Mouse (Mus musculus) erythroblast, adult 5-6 weeks (primary cell): ENCODE results near the gene Fastkd3. TPM values are rescaled to one million over a fixed set of nuclear protein-coding genes. Genes with fewer than 3 reads are reported as not detected.
"Not testable (repeated sequence)": the region's sequence is repeated elsewhere in the genome, so short reads cannot be mapped to it uniquely, and the experiment has no call there.

Source experiments
- ATAC-seq: replicated peaks from 2 replicates; pipeline ENCODE4 v1.8.0; 2016; ENCODE audit warnings: moderate number of reproducible peaks, mild to moderate bottlenecking, moderate TSS enrichment, inconsistent platforms; ENCODE audit not compliant: poor library complexity, low FRiP score, severe bottlenecking
- total RNA-seq, 2 experiments: library from RNA; stranded (forward) in 1 of 2; stranded (reverse) in 1 of 2; fragments of 150-400 nt in 1 of 2; fragments of 200-764, 138-1000 nt in 1 of 2; gene quantifications; 2 replicates each; pipeline versions ENCODE4 v1.2.3 to v1.2.4; 2015 to 2017; ENCODE audit warnings: low replicate concordance in 2 of 2

Gene Fastkd3
- total RNA-seq (2015; ENCODE audit: low replicate concordance): 1.2 and 1.9 TPM in 2 replicates
- total RNA-seq (2017; ENCODE audit: low replicate concordance): 1.7 and 6.4 TPM in 2 replicates

DNA sequence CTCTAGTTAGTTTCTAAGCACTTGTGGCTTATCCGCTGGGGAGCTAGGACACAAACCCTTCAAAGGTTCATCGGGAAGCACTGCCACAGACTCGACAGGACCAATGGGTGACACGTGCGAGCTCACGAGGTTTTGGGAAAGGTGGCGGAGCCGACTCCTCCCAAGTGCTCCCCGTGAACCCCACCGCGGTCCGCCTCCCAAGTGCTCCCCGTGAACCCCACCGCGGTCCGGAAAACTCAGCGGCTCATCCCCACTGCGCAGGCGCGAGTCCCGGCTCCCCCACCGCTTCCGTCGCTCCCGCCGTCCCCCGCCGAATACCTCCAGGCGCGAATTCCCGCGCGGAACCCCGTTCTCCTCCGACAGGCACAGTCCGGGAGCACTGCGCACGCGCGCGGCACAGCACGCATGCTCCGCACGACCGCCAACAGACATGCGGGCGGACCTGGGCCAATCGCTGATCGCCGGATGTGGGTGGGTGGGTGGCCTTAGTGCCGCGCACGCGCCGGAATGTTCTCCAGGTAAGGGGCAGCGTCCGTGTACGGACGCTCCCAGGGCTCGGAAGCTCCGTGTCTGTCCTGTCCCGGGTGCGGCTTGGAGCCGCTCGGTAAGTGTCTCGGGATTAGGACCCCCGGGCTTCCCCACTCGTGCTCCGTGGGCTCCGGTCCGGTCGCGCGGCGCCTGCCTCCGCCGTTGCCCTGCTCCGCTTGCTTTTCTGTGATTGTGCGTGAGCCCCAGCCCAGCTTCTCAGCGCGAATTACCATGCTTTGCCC lies at the start of gene Fastkd3, which contains the start of gene Mtrr:
Fastkd3 (plus strand) TSS at position 488 of the 770 bp plus-strand sequence.
Mtrr (minus strand) TSS at position 403 of the 770 bp plus-strand sequence.
- ATAC-seq: peak; percentile 96

DNA sequence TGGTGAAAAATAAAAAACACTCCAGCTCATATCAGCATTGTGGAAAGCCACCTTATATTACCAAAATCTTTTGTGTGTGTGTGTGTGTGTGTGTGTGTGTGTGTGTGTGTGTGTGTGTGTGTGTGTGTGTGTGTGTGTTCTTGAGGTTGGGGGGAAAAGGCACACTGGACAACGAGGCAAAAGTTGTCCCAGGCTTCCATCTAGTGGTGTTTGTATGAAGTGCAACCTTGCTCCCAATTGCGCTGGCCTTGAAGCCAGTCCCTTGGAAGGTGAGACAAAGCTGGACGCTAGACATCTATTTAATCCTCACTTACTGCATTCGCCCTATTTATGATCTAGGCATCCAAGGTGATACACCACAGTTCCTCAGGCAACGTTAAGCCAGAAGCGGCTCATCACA lies 28.6 kb upstream of the Fastkd3 start:
- ATAC-seq: not testable (repeated sequence)

DNA sequence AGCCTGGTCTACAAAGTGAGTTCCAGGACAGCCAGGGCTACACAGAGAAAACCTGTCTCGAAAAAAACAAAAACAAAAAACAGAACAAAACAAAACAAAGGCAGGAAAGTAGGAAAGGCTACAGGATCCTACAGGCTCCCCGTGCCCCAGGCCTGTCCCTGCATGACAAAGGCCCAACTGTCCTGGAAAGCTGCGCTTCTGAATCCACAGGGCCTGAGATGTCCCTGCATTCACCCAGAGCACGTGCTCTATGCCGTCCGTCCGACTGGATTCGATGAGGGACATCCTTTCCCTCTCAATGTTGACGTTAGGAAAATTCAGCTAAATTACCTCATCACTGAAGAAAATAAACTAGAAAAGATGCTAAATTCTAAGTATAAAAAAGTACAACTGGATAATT lies 13.9 kb upstream of the Fastkd3 start:
- no peak for ATAC-seq

DNA sequence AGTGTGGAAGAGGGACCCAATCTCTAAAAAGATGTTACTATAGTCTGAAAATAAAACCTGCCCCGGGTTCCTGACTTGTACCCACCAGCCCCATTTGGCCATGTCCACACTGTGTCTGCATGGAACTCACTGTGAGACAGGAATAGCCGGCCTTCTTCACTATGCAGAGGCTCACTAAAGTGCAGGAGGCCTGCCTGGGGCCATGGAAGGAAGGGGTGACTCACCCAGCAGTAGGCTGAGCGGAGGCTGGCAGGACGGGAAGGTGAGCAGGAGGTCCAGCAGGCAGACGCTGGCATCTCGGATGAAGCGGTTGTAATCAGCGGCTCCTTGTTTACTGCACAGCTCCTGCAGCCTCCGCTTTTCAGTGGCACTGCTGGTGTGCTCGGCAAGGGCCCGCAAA lies 13.5 kb upstream of the Fastkd3 start:
- no peak for ATAC-seq

DNA sequence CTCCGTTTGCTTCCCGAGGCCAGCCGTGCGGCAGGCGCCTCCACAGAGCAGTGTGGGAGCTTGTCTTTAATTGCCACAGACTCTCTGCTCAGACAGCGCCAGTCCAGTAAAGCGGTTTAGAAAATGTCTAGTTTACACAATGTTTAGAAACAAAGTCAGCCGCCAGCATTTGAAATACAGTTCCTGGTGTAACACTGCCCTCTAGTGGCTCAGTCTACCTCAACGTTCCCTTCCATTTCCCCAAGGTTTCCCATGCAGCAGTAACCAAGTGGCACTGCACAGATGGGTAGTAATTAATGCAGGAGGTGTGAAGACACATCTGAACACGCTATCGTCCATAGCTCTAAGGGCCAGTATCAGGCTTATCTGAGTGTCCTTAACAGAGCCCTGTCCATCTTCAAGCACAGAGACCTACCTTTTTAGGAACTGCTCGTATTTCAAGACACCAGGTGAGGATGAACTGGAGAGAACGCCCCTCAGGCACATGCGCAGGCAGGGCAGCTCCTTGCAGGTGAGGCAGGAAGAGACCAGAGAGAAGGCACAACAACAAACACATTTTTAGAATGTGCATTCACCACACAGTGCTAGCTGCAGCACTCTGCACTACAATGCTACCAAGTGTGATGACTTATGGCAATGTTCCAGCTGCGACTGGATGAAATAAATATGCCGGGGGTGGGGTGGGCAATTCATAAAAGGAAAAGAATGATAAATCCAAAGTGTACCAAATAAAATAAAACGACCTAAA lies 12.3 kb upstream of the Fastkd3 start:
- no peak for ATAC-seq

DNA sequence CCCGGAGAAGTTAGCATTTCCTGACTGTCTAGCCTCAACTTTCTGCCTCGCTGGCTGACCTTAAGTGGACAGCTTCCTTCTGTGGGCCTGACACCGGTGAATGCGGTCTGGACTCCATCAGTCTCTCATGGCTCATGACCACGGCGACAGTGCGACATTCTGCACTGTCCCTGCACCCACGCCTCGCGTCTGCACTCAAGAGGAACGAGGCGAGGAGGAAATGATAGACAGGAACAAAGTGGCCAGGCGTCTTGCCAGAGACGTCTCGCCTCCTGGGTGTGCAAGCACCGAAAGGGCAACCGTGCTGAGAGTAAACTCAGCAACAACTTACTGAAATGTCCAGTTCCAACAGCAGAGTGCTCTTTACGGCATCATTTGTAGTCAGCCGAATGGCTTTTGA lies 9.8 kb upstream of the Fastkd3 start:
- ATAC-seq: no peak

DNA sequence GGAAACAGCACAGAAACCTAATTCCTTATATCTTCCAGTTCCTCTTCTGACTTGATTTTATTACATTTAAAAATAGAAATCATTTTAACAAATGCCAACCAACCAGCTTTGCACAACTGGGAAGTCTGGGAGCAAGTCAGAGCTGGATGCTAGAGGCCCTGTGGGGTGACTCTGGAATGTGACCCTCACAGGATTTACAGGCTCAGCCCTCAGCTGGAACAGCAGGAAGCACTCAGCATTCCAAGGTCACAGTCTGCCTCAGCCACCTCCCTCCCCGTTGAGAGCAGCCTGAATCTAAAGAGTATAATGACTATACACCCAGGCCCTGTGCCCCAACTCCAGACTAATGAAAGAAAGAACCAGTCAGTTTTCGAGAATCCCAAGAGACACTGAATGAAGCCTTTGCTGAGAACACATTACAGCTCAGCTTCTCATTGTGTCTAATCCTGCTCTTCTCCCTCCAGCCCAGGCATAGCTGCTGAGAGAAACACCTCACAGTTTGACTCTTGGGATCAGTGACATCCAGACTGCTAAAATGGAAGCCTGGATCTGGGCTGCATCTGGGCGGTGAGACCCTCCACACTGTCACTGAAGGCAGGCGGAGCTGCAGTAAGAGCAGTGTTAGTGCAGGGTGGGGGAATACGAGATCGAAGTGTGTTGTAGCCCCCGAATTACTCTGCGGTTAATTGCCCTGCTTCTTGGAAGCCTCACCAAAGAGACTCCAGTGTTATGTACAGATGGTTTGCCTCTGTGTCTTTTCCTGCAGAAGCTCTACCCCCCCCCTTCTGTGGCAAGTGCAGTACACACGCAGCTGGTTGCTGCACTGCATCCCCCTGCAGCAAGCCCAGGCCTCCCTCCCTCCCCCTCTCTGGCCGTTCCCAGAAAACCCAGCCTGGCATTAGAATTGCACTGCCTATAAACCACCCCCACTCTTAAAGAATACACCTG lies 8.8 kb upstream of the Fastkd3 start:
- no peak for ATAC-seq

DNA sequence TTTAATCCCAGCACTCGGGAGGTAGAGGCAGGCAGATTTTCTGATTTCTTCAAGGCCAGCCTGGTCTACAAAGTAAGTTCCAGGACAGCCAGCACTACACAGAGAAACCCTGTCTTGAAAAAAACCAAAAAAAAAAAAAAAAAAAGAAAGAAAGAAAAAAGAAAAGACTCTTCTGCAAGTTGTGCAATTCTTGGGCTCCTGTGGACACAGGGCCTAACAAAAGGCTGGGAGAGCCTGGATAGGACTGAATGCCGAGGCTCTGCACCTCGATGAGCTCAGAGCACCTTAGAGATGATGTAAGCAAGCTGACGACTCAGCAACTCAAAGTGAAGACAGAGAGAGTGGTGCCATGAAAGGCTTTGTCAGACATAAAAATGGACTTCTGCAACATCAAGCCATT lies 7.6 kb upstream of the Fastkd3 start:
- no peak for ATAC-seq

DNA sequence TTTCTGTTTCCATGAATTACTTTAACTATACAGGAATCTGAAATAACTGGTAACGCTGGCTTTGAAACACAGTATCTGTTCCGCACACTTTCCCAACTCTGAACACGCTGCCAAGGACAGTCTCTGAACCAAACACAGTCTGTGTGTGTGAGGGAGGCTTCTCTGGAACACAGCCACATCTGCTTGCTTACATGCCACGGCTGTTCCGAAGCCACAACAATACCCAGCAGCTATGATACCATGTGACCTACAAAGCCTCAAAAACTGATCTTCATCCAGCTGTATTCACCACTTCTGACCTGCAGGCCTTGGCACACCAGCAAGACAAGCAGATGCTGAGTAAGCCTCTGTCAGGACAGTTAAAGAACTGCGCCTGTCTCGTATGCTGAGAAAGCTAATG lies 4.1 kb upstream of the Fastkd3 start:
- ATAC-seq: no peak

DNA sequence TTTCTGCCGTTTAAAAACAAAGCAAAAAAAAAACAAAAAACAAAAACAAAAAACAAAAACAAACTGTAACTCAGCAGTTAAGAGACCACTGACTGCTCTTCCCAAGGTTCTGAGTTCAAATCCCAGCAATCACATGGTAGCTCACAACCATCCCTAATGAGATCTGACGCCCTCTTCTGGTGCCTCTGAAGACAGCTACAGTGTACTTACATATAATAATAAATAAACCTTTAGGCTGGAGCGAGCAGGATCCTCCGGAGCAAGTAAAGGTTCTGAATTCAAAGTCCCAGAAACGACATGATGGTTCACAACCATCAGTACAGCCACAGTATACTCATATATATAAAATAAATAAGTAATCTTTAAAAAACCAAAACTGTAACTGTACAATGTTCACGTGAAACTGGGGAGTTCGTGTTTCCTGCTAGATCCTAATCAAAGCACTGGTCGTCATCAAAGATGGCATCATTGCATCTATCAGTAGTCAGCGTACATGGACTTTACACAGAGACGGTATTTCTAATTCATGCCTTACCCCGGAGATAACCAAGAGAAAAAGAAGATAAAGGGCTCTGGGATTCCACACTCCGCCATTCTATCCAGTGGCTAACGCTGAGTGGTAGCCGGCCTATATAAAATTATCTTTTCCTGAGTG lies 821 bp upstream of the Fastkd3 start:
- no peak for ATAC-seq

DNA sequence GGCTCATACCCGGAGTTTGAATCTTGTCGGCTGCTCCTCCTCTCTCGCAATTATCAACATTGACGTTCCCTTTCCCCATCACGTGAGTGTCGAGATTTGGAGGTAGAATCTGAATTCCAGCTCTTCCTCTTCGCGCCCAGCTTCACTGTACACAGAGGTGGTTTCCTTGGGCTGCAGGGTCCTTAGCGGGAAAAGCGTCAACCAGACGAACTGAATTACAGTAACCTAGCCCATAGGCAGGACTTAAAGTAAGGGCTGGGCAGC lies 415 bp downstream of the Fastkd3 start:
- ATAC-seq: no peak

DNA sequence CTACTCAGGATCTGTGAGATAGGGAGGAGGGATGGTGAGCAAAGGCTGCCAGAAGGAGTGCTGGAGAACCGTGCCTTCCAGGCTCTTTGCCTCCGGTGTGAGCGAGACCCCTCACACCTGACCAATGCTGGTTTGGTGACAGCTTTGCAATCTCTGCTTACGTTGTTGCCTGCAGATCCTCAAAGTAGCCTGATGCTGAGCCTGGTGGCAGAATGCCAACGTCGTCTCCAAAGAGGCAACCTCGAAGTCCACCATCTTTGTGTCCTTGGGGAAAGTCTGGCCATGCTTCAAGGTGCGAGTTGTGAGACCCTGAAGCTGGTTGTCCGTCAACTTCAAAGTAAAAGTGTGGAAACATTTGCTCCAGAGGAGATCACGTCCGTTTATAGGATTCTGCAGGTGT lies 1.9 kb downstream of the Fastkd3 start:
- no peak for ATAC-seq

DNA sequence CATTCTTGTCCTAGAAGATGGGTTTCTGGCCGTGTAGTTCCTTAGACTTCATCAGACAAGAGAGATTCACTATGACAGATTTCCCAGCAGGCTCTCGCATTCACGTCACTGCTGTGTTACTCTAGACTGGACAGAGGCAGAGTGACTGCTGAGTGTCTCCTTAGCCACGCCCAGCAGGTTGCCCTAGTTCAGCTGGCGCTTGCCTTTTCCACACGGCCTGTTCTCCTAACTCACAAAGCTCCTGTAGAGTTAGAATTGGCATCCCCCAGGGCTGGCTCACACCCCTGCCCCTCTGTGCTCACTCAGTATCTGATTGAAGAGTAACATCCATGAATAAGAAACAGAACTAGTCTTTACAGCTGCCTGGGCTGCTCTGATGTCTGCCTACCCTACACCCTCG lies 3.4 kb downstream of the Fastkd3 start:
- ATAC-seq: no peak

DNA sequence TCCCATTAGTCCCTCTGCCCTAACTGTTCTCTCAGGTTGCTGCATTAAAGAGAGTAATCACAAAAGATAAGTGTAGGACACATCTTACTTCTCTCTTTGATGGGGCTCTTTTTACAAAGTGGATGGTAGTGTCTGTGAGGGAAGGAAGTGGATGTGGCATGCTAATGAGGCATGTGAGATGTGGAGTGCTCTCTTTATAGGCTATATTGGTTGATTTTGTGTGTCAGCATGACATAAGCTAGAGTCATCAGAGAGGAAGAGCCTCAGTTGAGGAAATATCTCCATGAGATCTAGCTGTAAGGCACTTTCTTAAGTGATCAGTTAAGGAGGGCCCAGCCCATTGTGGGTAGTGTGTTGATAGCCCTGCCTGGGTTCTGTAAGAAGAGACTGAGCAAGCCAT lies 6.3 kb downstream of the Fastkd3 start:
- ATAC-seq: no peak

DNA sequence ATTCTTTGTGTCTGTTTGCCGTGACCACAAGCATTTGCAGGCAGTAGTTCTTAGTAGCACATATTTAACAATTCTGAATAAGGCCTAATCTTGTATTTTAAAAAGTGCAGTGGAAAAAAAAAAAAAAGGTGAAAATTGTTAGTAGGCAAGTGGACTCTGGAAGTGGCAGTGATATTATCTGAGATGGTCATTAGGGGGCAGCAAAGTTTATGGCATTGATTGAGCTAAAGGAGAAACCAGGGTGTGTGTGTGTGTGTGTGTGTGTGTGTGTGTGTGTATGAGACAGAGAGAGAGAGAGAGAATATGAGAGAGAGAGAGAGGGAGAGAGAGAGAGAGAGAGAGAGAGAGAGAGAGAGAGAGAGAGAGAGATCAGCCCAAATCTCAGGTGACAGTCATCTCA lies 11.8 kb downstream of the Fastkd3 start:
- no peak for ATAC-seq

DNA sequence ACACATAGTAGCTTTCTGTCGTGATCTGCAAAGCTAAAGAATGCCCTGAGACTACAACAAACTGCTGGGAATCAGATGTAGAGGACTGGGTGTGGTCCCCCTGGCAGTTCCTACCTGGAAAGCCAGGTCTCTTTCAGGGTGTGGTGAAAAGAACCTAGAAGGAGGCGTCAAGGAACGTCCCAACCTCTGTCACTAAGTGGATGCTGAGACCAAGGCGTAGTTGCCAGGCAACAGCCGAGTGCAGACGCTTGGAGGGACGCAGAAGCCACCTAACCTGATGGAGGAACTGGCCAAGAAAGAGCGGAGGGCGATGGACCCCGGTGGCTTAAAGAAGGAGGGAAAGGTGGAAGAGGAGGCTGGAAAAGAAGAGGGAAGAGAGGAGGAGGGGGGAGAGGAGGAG lies 15.2 kb downstream of the Fastkd3 start, which contains the start of gene 1700001L19Rik:
1700001L19Rik (plus strand) TSS at position 223 of the 400 bp plus-strand sequence.
- no peak for ATAC-seq

DNA sequence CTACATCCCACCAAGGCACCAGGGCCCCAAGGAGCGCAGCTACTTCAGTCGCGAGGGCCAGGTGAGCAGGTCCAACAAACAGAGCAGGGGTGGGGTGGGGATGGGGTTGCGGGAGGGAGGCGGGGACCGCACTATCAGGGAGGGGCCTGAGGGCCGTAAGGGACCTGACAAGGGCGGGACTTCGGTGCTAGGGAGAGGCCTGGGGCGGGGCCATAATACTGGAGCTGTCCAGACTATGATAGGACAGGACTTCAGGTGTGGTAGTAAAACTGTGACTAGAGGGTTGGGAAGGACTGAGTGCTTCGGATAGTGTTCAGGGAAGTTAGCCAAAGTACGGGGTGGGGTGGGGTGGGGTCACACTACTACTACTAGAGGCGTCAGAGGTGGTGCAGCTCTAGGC lies 15.6 kb downstream of the Fastkd3 start:
- no peak for ATAC-seq

DNA sequence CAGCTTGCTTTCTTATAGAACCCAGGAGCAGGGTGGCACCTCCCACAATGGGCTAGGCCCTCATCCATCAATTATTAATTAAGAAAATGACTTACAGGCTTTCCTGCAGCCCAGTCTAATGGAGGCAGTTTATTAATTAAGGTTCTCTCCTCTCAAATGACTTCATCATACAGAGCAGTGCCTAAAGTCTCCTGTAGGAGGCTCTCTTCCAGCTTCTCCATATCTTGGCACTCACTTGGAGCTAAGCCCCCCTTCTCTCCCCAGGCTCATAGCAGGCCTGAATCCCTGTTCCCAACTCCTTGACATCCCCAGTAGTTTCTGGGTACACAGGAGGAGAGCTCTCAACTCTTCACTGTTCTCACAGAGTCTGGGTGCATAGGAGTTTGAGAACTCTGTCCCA lies 16.9 kb downstream of the Fastkd3 start:
- ATAC-seq: no peak

DNA sequence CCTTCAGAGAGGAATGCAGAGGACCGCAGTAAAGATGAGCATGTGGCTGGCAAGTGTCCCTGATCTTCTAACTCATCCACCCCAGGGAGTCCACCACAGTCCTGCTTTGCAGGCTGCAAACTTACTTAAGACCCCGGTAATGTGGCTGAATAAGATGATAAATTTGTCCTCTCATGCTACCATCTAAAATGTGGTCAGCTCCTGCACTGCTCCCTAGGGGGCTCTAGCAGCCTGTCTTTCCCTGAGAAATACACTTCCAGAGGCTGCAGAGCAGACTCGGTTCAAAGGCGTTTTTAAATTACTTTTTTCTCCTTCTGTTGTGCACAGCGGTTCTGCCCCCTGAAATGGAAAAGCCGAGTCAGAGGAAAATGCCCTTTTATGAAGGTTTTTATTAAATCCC lies 19.1 kb downstream of the Fastkd3 start:
- ATAC-seq: no peak

DNA sequence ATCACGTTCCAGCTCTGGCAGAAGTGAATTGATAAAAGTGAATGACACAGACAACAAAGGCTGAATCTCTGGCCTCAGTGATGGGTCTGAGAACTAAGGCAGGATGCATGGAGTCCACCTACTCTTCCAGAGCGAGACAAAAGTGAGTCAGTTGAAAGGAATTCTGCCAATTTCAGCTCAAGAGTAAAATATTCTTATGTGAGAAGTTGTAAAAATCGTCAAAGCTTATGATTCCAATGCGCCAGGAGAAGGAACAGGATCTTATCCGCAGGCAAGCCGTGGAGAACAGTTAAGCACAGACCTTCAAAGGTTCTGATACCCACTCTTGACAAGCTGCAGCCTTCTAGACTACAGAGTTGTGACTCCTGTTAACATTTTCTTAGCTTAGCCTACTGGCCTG lies 21.1 kb downstream of the Fastkd3 start:
- ATAC-seq: no peak
